Mouse (Mus musculus) stomach, postnatal 0 days (tissue): ENCODE measurements at regions not wholly inside any gene's neighbourhood (a gene's known extent, or its start where the extent isn't known, plus 50 kb on each side); places are given as distances from the start of the nearest gene placed in this dataset.

ENCODE experiments used
- ATAC-seq: fragments of 200-750 bp; cut with Nextera tagmentation; 2 replicates; pipeline ENCODE4 v1.8.0; 2017; ENCODE audit not compliant: low FRiP score, low TSS enrichment
- DNase-seq: peaks from one replicate; pipeline ENCODE4 v3.0.0-alpha.2; 2016; ENCODE audit warnings: low spot score
- H3K27ac ChIP-seq: fragments of 300-500 bp; sonication (generic); replicated peaks from 2 replicates; pipeline ENCODE4 v1.5.1; 2014; ENCODE audit warnings: mild to moderate bottlenecking, control low read depth
- H3K27me3 ChIP-seq: fragments of 300-500 bp; sonication (generic); 2 replicates; pipeline ENCODE4 v1.6.1; 2014; ENCODE audit warnings: low read length; ENCODE audit not compliant: control insufficient read depth, insufficient read depth
- H3K36me3 ChIP-seq: fragments of 300-500 bp; sonication (generic); 2 replicates; pipeline ENCODE4 v1.6.1; 2014; ENCODE audit warnings: low read length, mixed read lengths; ENCODE audit not compliant: control insufficient read depth, insufficient read depth
- H3K4me1 ChIP-seq: fragments of 300-500 bp; sonication (generic); replicated peaks from 2 replicates; pipeline ENCODE4 v1.6.1; 2014; ENCODE audit warnings: antibody characterized with exemption; ENCODE audit not compliant: control insufficient read depth, insufficient read depth
- H3K4me2 ChIP-seq: fragments of 300-500 bp; sonication (generic); replicated peaks from 2 replicates; pipeline ENCODE4 v1.6.1; 2014; ENCODE audit warnings: low read depth, mild to moderate bottlenecking, control low read depth, moderate library complexity
- H3K4me3 ChIP-seq: fragments of 300-500 bp; sonication (generic); 2 replicates; pipeline ENCODE4 v1.5.1; 2014; ENCODE audit warnings: low read depth, low read length, control low read depth
- H3K9ac ChIP-seq: fragments of 300-500 bp; sonication (generic); 2 replicates; pipeline ENCODE4 v1.6.1; 2014; ENCODE audit warnings: mild to moderate bottlenecking, low read length, control low read depth, mixed read lengths
- H3K9me3 ChIP-seq: fragments of 300-500 bp; sonication (generic); 2 replicates; pipeline ENCODE4 v1.6.1; 2016; ENCODE audit warnings: low read length; ENCODE audit not compliant: control insufficient read depth
- CTCF ChIP-seq: IDR thresholded peaks from 2 replicates; pipeline ENCODE4 v1.5.1; 2016; ENCODE audit warnings: antibody characterized with exemption, low read depth, mild to moderate bottlenecking, moderate library complexity
- EP300 ChIP-seq: optimal IDR thresholded peaks from 2 replicates; pipeline ENCODE3; 2016; ENCODE audit warnings: antibody characterized with exemption
- WGBS: fragments of 180-500 bp; shearing (Covaris S2); extraction: QIAGEN DNeasy Blood & Tissue Kit; methylation state at CpG from one replicate; pipeline ENCODE4 v1.1.7; 2014; 5-methylcytosine and 5-hydroxymethylcytosine counted together

DNA sequence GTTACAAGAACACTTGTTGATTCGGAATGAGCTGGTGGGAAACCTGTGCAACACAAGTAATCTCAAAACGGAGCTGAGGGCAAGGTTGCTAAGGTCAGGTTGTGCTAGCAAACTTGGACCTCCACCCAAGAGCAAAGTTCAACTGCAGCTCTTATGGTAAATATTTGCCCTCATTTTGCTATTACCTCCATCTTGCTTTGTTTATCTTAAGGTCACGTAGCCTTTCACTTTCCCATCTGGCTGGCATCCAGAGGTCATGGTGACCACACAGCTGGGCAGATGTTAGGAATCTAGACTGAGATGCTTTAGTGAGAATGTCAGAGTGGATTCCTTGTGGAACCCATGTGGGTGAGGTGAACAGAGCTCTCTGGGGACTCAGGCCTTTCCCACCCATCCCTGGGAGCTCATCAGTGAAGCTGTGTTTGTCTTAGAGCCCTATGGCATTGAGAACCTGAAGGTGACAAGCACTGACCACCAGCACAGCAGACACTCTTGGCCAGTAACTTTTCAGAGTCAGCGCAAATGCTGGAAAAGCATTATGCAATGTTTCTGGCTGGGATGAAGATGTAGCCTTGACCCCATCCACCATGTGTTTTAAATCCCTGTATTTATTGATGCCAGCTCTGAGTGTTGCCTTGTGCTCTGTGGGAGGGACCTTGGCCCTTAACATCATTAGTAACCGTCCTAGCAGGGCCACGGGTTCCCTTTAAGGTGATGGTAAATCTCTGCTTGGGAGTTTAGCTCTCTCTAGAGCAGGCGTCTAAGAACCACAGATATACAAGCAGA lies 131.4 kb downstream of the Cxcl12 start:
- Histone ChIP-seq H3K36me3 (no peaks in the 10 kb centered on the region), H3K27me3 (no peaks in the 10 kb centered on the region), H3K9me3 (no peaks in the 10 kb centered on the region), H3K9ac (no peak overlapping the region), H3K27ac (no peak overlapping the region), H3K4me3 (no peak overlapping the region), H3K4me1 (no peaks in the 10 kb centered on the region), H3K4me2 (no peak overlapping the region)
- no peak for TF ChIP-seq EP300
- TF ChIP-seq CTCF, result no peak
- DNase-seq (peak; percentile 21), ATAC-seq (peak; percentile 63)
- 43% methylated on average over 7 of the region's 7 CpGs for WGBS

DNA sequence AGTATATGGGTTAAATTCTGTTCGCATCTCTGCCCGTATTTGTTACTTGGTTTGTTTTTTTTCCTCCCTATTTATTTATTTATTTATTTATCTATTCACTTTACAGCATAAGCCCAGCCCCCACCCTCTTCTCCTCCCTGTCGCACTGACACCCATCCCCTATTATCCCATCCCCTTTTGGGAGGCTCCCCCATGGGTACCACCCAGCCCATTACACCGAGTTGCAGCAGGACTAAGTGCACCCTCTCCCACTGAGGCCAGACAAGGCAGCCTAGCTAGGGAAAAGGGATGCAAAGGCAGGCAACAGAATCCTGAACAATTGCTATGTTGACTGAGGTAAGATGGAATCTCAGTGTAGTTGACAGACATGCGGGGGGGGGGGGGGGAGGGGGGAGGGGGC lies 135.0 kb downstream of the Cxcl12 start:
- H3K9ac ChIP-seq, result no peak overlapping the region
- H3K9me3 ChIP-seq, result no peaks in the 10 kb centered on the region
- no peak overlapping the region for H3K4me3 ChIP-seq
- H3K27me3 ChIP-seq, result no peaks in the 10 kb centered on the region
- DNase-seq (peak; percentile 8), ATAC-seq (no peak)
- whole genome bisulfite sequencing, result 52% methylated on average over 4 of the region's 5 CpGs
- H3K36me3 ChIP-seq, result no peaks in the 10 kb centered on the region
- H3K27ac ChIP-seq, result no peak overlapping the region
- TF ChIP-seq EP300, result no peak
- no peak for TF ChIP-seq CTCF
- no peaks in the 10 kb centered on the region for H3K4me1 ChIP-seq
- H3K4me2 ChIP-seq, result no peak overlapping the region

DNA sequence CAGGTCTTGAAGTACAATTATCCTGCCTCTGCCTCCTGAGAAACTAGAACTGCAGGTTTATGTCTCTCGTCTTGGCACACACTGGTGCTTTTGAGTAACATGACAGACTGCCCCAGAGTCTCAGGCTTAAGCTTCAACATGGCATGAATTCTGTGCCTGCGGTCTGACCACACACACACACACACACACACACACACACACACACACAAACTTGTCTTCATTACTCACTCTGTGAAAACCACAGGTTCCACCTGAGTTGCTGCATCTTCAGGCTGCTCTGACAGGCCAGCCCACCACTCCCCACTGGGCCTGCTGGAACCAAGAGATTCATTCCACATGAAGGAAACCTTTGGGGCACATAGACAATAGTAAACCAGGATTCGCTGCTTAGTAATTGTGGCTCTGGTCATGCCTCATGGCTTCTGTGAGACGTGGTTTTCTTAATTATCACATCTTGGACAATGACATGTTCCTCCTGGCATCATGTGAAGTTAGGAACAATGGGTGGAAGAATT lies 137.5 kb downstream of the Cxcl12 start:
- 81% methylated on average over 4 of the region's 4 CpGs for WGBS
- Histone ChIP-seq H3K4me3 (no peak overlapping the region), H3K9ac (no peak overlapping the region), H3K36me3 (no peaks in the 10 kb centered on the region), H3K27ac (no peak overlapping the region), H3K27me3 (no peaks in the 10 kb centered on the region), H3K9me3 (no peaks in the 10 kb centered on the region), H3K4me1 (no peaks in the 10 kb centered on the region), H3K4me2 (no peak overlapping the region)
- TF ChIP-seq EP300 (no peak), CTCF (no peak)
- ATAC-seq (no peak), DNase-seq (no peak)

DNA sequence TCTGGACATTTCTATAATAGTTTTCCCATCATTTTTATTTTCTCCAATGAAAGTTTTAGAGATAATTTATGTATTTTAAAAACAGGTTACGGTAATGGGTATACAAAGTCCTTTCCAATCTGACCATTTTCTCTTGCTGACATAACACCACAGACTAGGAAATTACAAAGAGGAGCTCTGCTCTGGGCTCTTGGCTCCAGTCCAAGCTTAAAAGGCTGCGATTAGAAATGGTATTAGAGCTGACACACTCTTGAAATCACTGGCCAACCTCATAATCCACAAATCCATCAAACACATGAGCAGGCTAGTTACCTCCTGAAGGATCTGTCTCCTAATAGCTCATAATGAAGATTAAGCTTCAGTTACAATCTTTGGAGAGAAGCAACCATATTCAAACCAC lies 140.3 kb downstream of the Cxcl12 start:
- DNase-seq (peak; percentile 7), ATAC-seq (no peak)

DNA sequence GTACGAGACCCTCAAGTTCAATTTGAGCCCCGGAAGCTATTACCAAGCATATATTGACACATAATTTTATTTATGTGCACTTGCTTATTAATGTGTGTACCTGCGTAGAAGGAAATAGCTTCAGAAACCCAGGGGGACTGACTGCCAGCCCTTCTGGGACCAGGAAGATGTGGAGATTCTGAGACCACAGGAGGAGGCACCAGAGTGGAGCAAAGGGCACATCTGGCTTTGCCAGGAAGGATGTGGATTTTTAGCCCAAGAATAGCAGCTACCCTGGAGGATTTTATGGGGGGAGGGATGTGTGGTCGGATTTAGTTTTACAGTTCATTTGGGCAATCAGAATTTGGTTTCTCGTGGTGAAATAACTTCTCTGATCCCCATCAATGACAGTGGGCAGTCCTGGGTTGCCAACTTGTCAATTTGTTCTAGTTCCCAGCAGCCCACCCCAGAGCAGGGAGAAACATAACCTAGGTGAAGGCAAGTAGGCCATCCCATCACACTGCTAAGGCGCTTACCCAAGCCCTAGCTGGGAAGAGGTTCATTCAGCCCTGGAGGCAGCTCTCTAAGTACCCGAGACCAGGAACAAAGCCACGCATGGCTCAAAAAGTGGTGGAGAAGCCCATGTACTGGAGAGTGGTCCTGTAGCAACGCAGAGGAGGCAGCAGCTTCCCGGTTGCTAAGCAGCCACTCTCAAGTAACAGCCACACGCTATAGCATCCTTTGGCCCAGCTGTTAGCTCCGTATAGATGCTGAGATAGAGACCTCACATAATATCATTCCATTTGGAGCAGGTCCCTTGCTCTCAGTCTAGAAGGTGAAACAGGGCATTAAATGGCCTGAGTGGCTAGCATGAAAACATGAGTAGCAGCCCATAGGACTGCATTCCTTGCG lies 144.8 kb downstream of the Cxcl12 start:
- peak; percentile 9 for DNase-seq
- Histone ChIP-seq H3K4me2 (no peak overlapping the region), H3K27me3 (no peaks in the 10 kb centered on the region), H3K27ac (no peak overlapping the region), H3K4me3 (no peak overlapping the region), H3K4me1 (no peaks in the 10 kb centered on the region), H3K9ac (no peak overlapping the region), H3K9me3 (no peaks in the 10 kb centered on the region), H3K36me3 (no peaks in the 10 kb centered on the region)
- no peak for ATAC-seq
- WGBS, result 83% methylated on average over 13 of the region's 13 CpGs
- TF ChIP-seq EP300, result no peak

More for the DNA sequence above, 140.3 kb downstream of the Cxcl12 start:
- H3K27me3 ChIP-seq, result no peaks in the 10 kb centered on the region
- WGBS, result 46% methylated on average over 2 of the region's 2 CpGs
- no peak overlapping the region for H3K4me2 ChIP-seq
- H3K4me1 ChIP-seq, result no peaks in the 10 kb centered on the region
- H3K36me3 ChIP-seq, result no peaks in the 10 kb centered on the region
- H3K9me3 ChIP-seq, result no peaks in the 10 kb centered on the region
- H3K9ac ChIP-seq, result no peak overlapping the region
- H3K27ac ChIP-seq, result no peak overlapping the region
- no peak for TF ChIP-seq CTCF
- TF ChIP-seq EP300, result no peak
- no peak overlapping the region for H3K4me3 ChIP-seq
